Mouse (Mus musculus): ENCODE results near the gene Ap1m1. TPM values are rescaled to one million over a fixed set of nuclear protein-coding genes. Genes with fewer than 3 reads are reported as not detected.

Gene Ap1m1
- polyA plus RNA-seq, 1 experiment from 2014 or later, result 118 TPM

GRCm38 (mm10) chr8:72291104-72291503 lies 51.3 kb downstream of the Ap1m1 start:
- Histone ChIP-seq H3K4me3 (ENCODE audit: low read depth, low read length) (no peak overlapping the region), H3K27ac (replicated peaks; ENCODE audit: low read depth, low read length) (no peak overlapping the region), H3K27me3 (ENCODE audit: control insufficient read depth, insufficient read depth, low read length) (no peaks in the 10 kb centered on the region), H3K36me3 (ENCODE audit: control insufficient read depth, insufficient read depth, low read length) (no peaks in the 10 kb centered on the region), H3K9ac (ENCODE audit: low read length) (no peak overlapping the region), H3K4me2 (ENCODE audit: low read depth, severe bottlenecking) (no peak overlapping the region), H3K4me1 (ENCODE audit: control insufficient read depth, insufficient read depth, low read length) (no peaks in the 10 kb centered on the region), H3K9me3 (ENCODE audit: control insufficient read depth, low read length) (no peaks in the 10 kb centered on the region)
- 74% methylated on average over 2 of the region's 2 CpGs for WGBS
- DNase-seq (ENCODE audit: low spot score) (no peak), ATAC-seq (ENCODE audit: insufficient number of reproducible peaks, low FRiP score, low TSS enrichment, low read depth) (no peak)

GRCm38 (mm10) chr8:72293309-72293708 lies 53.5 kb downstream of the Ap1m1 start:
- no peak overlapping the region for H3K4me2 ChIP-seq (ENCODE audit: low read depth, severe bottlenecking)
- H3K9ac ChIP-seq (ENCODE audit: low read length), result no peak overlapping the region
- H3K9me3 ChIP-seq (ENCODE audit: control insufficient read depth, low read length), result no peaks in the 10 kb centered on the region
- no peak for ATAC-seq (ENCODE audit: insufficient number of reproducible peaks, low FRiP score, low TSS enrichment, low read depth)
- H3K36me3 ChIP-seq (ENCODE audit: control insufficient read depth, insufficient read depth, low read length), result no peaks in the 10 kb centered on the region
- no peak for DNase-seq (ENCODE audit: low spot score)
- no peak overlapping the region for H3K4me3 ChIP-seq (ENCODE audit: low read depth, low read length)
- H3K27ac ChIP-seq (replicated peaks; ENCODE audit: low read depth, low read length), result no peak overlapping the region
- no peaks in the 10 kb centered on the region for H3K27me3 ChIP-seq (ENCODE audit: control insufficient read depth, insufficient read depth, low read length)
- no peaks in the 10 kb centered on the region for H3K4me1 ChIP-seq (ENCODE audit: control insufficient read depth, insufficient read depth, low read length)

- no peak overlapping the region for H3K27ac ChIP-seq (replicated peaks; ENCODE audit: low read depth, low read length)
- H3K36me3 ChIP-seq (ENCODE audit: control insufficient read depth, insufficient read depth, low read length), result no peaks in the 10 kb centered on the region
- no peaks in the 10 kb centered on the region for H3K27me3 ChIP-seq (ENCODE audit: control insufficient read depth, insufficient read depth, low read length)
- DNase-seq (ENCODE audit: low spot score), result no peak
- no peaks in the 10 kb centered on the region for H3K9me3 ChIP-seq (ENCODE audit: control insufficient read depth, low read length)
- WGBS, result 73% methylated on average over 3 of the region's 3 CpGs
- H3K4me3 ChIP-seq (ENCODE audit: low read depth, low read length), result no peak overlapping the region
- ATAC-seq (ENCODE audit: insufficient number of reproducible peaks, low FRiP score, low TSS enrichment, low read depth), result no peak
- H3K4me1 ChIP-seq (ENCODE audit: control insufficient read depth, insufficient read depth, low read length), result no peaks in the 10 kb centered on the region
- no peak overlapping the region for H3K4me2 ChIP-seq (ENCODE audit: low read depth, severe bottlenecking)
- H3K9ac ChIP-seq (ENCODE audit: low read length), result no peak overlapping the region
Observed at GRCm38 (mm10) chr8:72295125-72295524, 55.3 kb downstream of the Ap1m1 start.

DNA sequence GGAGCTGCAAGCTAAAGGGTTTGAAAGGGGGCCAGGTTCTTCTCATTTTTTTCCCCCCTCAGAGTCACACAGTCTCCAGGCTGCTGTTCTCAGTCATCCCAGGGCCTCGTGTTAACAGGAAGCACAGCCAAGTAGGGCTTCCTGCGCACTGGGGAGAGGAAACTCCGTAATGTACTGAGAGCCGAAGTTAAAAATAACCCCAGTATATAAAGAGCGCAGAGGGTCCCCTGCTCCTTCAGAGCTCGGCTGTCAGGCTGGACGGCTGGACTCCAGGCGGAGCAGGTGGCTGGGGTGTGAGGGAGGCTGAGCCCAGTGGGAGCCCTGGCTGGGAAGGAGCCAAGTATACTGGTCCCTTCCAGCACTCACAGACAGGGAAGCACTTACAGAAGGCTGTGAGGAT lies 55.9 kb downstream of the Ap1m1 start:
- Histone ChIP-seq H3K9me3 (ENCODE audit: control insufficient read depth, low read length) (no peaks in the 10 kb centered on the region), H3K36me3 (ENCODE audit: control insufficient read depth, insufficient read depth, low read length) (no peaks in the 10 kb centered on the region), H3K4me3 (ENCODE audit: low read depth, low read length) (no peak overlapping the region), H3K27ac (replicated peaks; ENCODE audit: low read depth, low read length) (no peak overlapping the region), H3K27me3 (ENCODE audit: control insufficient read depth, insufficient read depth, low read length) (no peaks in the 10 kb centered on the region), H3K4me1 (ENCODE audit: control insufficient read depth, insufficient read depth, low read length) (no peaks in the 10 kb centered on the region), H3K4me2 (ENCODE audit: low read depth, severe bottlenecking) (no peak overlapping the region), H3K9ac (ENCODE audit: low read length) (no peak overlapping the region)
- 60% methylated on average over 8 of the region's 8 CpGs for WGBS
- peak; percentile 69 for ATAC-seq (ENCODE audit: insufficient number of reproducible peaks, low FRiP score, low TSS enrichment, low read depth)
- no peak for DNase-seq (ENCODE audit: low spot score)

GRCm38 (mm10) chr8:72296561-72296960 lies 56.7 kb downstream of the Ap1m1 start:
- no peak overlapping the region for H3K27ac ChIP-seq (replicated peaks; ENCODE audit: low read depth, low read length)
- no peaks in the 10 kb centered on the region for H3K27me3 ChIP-seq (ENCODE audit: control insufficient read depth, insufficient read depth, low read length)
- 85% methylated on average over 8 of the region's 8 CpGs for WGBS
- no peak for DNase-seq (ENCODE audit: low spot score)
- H3K4me2 ChIP-seq (ENCODE audit: low read depth, severe bottlenecking), result no peak overlapping the region
- no peak overlapping the region for H3K9ac ChIP-seq (ENCODE audit: low read length)
- no peaks in the 10 kb centered on the region for H3K4me1 ChIP-seq (ENCODE audit: control insufficient read depth, insufficient read depth, low read length)
- no peak for ATAC-seq (ENCODE audit: insufficient number of reproducible peaks, low FRiP score, low TSS enrichment, low read depth)
- H3K9me3 ChIP-seq (ENCODE audit: control insufficient read depth, low read length), result no peaks in the 10 kb centered on the region
- no peak overlapping the region for H3K4me3 ChIP-seq (ENCODE audit: low read depth, low read length)
- no peaks in the 10 kb centered on the region for H3K36me3 ChIP-seq (ENCODE audit: control insufficient read depth, insufficient read depth, low read length)

- Histone ChIP-seq H3K27me3 (ENCODE audit: control insufficient read depth, insufficient read depth, low read length) (no peaks in the 10 kb centered on the region), H3K36me3 (ENCODE audit: control insufficient read depth, insufficient read depth, low read length) (no peaks in the 10 kb centered on the region), H3K4me1 (ENCODE audit: control insufficient read depth, insufficient read depth, low read length) (no peaks in the 10 kb centered on the region), H3K27ac (replicated peaks; ENCODE audit: low read depth, low read length) (no peak overlapping the region), H3K4me2 (ENCODE audit: low read depth, severe bottlenecking) (no peak overlapping the region), H3K9ac (ENCODE audit: low read length) (no peak overlapping the region), H3K9me3 (ENCODE audit: control insufficient read depth, low read length) (no peaks in the 10 kb centered on the region), H3K4me3 (ENCODE audit: low read depth, low read length) (no peak overlapping the region)
- ATAC-seq (ENCODE audit: insufficient number of reproducible peaks, low FRiP score, low TSS enrichment, low read depth) (no peak), DNase-seq (ENCODE audit: low spot score) (no peak)
- WGBS, result 83% methylated on average over 1 of the region's 1 CpGs
Observed at GRCm38 (mm10) chr8:72298928-72299327, 59.1 kb downstream of the Ap1m1 start.

DNA sequence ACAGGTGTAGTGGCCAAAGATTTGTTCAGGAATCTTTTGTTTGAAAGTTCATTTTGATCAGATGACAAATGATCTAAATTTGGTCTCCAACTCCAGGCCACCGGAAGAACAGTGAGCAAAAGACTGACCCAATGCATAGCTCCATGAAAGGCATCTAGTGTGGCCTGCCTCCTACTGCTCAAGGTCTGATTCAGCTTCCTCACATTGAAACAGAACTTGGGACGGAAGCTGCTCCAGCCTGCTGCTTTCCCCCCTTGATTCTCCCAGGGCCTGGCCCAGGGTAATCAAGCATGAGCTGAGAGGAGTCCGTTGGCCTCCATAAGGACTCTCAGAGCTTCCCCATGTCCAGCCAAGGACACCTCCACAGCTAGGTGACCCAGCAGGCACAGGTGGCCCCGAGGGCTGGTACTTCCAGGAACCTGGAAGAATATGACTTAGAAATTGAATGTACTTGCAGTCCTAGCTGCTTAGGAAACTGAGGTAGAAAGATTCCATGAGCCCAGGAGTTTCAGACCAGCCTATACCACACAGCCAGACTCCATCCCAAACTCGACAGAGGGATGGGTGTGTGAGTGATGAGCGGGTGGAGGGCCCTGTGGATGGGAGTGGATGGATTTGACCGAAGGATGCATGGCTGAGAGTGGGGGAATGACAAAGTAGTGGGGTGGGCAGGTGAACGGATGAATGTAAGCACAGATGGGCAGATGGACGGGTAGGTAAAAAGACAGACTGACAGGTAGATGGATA lies 61.0 kb downstream of the Ap1m1 start:
- DNase-seq (ENCODE audit: low spot score) (no peak), ATAC-seq (ENCODE audit: insufficient number of reproducible peaks, low FRiP score, low TSS enrichment, low read depth) (no peak)

GRCm38 (mm10) chr8:72301497-72301896 lies 61.7 kb downstream of the Ap1m1 start:
- H3K27me3 ChIP-seq (ENCODE audit: control insufficient read depth, insufficient read depth, low read length), result no peaks in the 10 kb centered on the region
- H3K4me3 ChIP-seq (ENCODE audit: low read depth, low read length), result no peak overlapping the region
- no peak overlapping the region for H3K4me2 ChIP-seq (ENCODE audit: low read depth, severe bottlenecking)
- no peak overlapping the region for H3K27ac ChIP-seq (replicated peaks; ENCODE audit: low read depth, low read length)
- DNase-seq (ENCODE audit: low spot score), result no peak
- H3K4me1 ChIP-seq (ENCODE audit: control insufficient read depth, insufficient read depth, low read length), result no peaks in the 10 kb centered on the region
- ATAC-seq (ENCODE audit: insufficient number of reproducible peaks, low FRiP score, low TSS enrichment, low read depth), result no peak
- 84% methylated on average over 5 of the region's 5 CpGs for WGBS
- no peak overlapping the region for H3K9ac ChIP-seq (ENCODE audit: low read length)
- no peaks in the 10 kb centered on the region for H3K9me3 ChIP-seq (ENCODE audit: control insufficient read depth, low read length)
- H3K36me3 ChIP-seq (ENCODE audit: control insufficient read depth, insufficient read depth, low read length), result no peaks in the 10 kb centered on the region

More for the DNA sequence above, 61.0 kb downstream of the Ap1m1 start:
- Histone ChIP-seq H3K4me2 (ENCODE audit: low read depth, severe bottlenecking) (no peak overlapping the region), H3K4me1 (ENCODE audit: control insufficient read depth, insufficient read depth, low read length) (no peaks in the 10 kb centered on the region), H3K27ac (replicated peaks; ENCODE audit: low read depth, low read length) (no peak overlapping the region), H3K9me3 (ENCODE audit: control insufficient read depth, low read length) (no peaks in the 10 kb centered on the region), H3K36me3 (ENCODE audit: control insufficient read depth, insufficient read depth, low read length) (no peaks in the 10 kb centered on the region), H3K27me3 (ENCODE audit: control insufficient read depth, insufficient read depth, low read length) (no peaks in the 10 kb centered on the region), H3K9ac (ENCODE audit: low read length) (no peak overlapping the region), H3K4me3 (ENCODE audit: low read depth, low read length) (no peak overlapping the region)
- 81% methylated on average over 9 of the region's 9 CpGs for WGBS

Measured in limb, embryonic 11.5 days (tissue).